Mouse (Mus musculus) cerebellum, postnatal 14 days (tissue): ENCODE data around the gene Ywhaq.
"Not testable (repeated sequence)": the region's sequence is repeated elsewhere in the genome, so short reads cannot be mapped to it uniquely, and the experiment has no call there.

ENCODE experiments used
- DNase-seq, 2 experiments: peaks; one replicate each; pipeline ENCODE4 v3.0.0; 2021; ENCODE audit warnings: mixed read lengths in 2 of 2

The Ywhaq gene

DNA sequence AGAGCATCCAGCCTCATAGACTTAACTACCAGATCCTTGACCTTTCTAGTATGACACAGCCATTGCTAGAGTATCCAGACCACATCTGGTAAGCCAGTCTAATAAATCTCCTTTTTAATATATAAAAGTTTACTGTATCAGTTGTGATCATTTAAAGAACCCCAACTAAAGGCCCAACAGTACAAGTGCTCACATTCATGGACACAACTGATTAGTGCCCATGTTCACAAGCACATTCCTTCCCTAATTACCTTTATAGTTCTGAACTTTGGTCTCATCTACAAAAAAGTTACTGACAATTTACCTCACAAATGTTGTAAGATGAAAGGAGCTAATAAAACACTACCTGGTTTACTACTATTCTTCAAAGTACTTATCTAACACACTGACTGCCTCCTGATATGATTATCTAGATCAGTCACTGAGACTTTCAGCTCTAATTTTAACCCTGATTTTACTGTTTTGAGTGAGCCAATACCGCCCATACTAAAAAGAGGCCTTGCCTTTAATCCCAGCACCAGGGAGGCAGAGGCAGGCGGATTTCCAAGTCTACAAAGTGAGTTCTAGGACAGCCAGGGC lies 8.6 kb downstream of the Ywhaq start:
- DNase-seq: no peak

DNA sequence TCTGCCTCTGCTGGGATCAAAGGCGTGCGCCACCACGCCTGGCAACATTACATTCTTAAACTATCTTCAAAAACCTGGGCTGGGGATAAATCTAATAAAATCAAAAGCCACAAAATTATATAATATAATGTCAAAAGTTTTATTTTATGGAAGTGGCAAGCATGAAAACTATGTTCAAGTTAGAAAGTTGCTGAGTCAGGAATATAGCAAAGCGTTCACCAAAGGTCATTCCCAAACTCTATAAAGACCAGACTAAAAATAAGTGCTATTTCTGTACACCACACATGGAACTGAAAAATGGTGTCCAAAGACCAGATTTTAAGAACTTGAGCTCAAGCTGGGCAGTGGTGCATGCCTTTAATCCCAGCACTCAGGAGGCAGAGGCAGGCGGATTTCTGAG lies 14.7 kb downstream of the Ywhaq start:
- DNase-seq: no peak

DNA sequence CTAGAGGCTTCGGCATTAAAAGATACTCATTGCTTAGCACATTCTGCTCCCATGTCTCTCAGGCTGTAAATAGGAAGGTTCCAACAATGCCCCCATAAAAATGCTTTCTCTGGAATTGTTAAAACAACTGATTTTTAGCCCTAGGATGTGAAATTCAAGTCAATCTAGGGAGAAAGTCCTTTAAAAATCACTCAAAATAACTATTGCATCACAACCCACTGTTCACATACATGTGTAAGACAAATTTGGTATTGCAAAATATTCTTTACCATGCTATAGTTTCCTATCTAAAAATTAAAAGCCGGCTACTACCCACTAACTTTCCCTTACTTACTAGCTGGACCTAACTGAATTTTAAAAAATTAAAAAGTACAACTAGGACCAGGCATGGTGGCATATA lies 31.2 kb downstream of the Ywhaq start:
- DNase-seq: no peak

DNA sequence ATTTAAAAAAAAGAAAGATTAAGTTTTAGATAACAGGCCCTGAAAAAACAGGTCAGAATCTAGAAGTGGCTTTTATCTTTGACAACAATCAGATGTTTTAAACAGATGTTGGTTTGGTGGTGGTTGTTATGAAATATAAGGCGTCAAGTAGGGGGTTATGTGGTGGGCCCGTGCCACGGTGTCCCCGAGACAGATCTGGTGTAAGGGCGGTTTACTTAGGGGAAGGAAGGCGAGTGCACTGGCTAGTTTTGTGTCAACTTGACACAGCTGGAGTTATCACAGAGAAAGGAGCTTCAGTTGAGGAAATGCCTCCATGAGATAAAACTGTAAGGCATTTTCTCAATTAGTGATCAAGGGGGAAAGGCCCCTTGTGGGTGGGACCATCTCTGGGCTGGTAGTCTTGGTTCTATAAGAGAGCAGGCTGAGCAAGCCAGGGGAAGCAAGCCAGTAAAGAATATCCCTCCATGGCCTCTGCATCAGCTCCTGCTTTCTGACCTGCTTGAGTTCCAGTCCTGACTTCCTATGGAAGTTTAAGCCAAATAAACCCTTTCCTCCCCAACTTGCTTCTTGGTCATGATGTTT lies 38.6 kb downstream of the Ywhaq start:
- DNase-seq: not testable (repeated sequence)

DNA sequence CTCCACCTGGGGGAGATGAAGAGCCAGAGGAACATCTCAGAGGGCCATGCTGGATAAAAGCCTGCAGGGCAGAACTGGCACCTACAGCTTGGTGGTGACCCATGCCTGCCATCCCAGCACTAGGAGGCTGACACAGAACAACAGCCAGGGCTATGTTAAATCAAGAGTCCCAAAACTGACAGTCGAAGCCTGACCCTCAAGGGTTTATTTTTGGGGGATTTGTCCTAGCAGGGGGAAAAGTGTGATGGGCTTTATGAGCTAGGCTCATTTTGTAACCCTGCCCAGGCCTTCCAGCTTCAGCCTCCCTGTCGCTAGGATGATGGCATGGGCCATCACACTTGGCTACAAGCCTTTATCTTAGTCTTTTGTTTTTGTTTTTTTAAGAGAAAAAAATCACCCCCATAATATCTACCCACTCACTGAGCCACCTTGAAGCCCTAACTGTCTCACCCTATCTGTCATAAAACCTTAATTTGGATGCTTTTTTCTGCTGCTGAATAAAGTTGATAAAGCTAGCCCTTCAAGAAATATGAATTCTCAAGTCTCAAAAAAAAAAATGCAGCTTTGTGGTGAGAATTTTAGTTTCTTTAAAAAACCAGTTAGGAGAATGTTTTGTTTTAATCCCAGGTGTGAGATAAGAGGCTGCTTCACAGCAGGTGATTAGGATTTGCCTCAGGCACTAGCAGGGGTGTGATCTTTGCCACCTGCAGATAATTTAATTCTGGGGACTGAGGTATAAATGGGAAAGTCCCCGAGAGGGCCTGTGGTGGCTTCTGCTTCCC lies 41.9 kb downstream of the Ywhaq start:
- DNase-seq: no peak

DNA sequence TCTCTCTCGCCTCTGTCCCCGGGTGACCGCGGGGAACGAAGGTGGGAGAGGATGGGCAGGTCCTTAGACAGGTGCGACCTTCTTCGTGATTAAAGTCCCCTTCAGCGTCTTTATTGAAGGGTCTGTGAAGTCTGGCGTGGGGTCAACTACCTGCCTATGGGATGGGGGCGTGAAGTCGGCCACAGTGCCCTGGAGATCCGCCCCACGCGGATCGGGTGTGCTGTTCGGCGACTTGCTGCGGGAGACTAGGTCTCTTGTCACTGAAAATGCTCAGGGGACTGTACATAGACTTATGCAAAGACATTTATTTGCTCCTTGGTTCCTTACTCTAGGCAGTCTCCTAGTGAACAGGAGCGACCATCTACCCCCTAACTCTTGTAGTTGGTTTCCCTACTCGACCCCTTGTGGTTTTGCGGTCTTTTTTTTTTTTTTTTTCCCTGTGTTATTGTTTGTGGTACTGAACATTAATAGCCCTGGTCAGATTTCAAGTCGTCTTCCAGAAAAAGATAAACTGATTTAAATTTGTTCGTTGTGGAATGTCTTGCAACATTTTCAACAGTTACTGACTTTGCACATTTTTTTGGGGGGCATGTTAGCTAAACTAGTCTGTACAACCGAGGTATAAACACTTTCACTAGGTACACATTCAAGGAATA lies 43.5 kb downstream of the Ywhaq start:
- DNase-seq: no peak

DNA sequence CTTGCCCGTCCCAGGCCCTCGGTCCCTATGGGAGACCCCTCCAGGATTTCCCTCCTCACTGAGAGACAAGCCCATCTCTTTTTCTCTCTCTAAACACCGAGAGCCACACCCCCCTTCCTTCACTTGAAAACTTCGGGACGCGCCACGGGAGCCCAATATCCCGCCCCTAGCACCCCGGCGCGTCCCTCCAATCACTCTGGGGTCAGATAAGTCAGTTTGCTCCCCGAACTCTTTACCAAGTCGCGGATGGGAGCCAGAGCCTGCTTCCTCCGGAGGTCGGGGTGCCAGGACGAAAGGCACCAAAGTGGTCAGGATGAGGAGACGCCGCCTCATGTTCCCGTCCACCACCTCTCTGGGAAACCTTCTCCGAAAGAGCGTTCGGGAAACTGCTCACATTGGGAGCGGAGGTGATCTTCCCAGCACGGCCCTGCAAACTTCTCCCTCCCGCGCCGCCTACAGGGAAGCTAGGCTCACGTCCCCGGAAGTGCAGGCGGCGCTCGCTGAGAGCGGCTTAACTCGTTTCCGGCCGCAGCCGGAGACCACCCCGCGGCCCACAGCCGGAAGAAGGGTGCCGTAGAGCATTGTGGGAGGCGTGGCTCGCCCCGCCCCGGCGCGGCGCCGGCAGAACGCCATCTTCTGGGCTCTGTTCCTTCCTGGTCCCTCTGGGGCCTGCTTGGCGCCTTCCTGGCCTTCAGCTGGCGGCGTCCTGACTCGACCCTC lies 44.2 kb downstream of the Ywhaq start, which contains the start of gene Adam17:
Gene Adam17, minus strand, starts transcription at position 533 of the 720 bp plus-strand sequence.
- DNase-seq: peak; percentile 98

DNA sequence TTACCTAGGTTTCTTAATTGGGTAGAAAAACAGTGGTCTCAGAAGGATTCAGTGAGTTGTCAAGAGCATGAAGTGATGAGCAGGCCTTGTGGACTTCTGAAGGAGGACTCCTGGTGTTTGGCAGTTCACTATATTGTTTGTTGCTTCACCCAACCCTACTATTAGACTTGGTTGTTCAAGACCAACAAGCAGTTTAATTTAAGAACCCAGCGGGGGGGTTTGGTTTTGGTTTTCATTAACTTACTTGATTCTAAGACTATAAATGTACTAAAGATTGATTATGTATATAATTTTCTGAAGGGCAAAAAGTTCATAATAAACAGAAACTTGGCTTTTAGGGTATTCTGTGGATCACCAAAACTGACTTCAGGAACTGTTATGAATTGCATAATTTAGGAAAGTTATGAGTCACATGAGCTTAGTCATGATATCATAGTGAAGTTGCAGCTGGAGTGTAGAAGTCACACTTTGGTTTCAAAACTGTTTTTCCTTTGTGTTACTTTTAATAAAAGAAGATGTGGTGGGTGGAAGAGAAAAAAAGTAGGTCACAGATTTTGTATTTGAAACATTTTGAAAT lies 47.3 kb downstream of the Ywhaq start:
- DNase-seq: no peak

DNA sequence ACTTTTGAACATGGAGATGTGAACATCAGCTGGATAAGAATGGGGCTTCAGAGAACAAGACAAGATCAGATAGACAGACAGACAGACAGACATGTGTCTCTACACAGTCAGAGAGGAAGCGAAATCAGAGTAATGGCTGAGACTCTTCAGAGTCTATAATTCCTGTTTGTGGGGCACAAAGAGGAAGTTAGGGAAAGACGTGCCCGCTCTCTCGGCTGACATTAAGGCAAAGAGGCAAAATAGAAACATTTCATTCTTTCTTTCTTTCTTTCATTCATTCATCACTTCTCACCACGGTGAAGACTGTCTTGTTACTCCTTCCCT lies 48.4 kb downstream of the Ywhaq start:
- DNase-seq: no peak

DNA sequence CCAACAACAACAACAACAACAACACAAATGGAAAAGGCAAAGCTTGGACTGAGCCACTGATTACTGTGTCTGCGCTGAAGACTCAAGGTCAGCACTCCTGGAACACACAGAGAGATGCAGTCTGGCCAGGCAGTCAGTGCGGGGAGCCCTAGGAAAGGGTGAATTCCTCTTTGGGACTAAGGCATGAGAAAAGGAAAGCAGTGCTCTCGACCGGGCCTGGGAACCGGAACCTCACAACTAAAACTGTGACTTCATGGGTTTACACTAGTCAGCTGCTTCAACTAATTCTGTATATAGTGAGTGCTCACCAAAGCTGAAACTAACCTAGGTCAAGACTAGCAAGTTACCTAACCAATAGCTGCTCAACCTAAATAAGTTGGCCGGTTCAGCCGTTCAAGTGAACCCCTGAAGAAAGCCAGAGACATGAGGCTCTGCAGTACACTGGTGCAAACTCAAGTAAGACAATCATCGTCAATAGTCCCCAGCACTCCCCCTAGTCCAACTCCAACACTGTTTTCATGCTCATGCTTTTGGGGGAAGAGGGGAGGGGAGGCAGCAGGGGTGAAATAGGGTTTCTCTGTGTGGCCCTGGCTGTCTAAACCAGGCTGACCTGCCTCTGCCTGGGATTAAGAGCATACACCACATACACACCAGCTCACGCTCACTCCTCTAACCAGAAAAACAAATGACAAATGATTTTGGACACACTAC lies 48.9 kb downstream of the Ywhaq start:
- no peak for DNase-seq

DNA sequence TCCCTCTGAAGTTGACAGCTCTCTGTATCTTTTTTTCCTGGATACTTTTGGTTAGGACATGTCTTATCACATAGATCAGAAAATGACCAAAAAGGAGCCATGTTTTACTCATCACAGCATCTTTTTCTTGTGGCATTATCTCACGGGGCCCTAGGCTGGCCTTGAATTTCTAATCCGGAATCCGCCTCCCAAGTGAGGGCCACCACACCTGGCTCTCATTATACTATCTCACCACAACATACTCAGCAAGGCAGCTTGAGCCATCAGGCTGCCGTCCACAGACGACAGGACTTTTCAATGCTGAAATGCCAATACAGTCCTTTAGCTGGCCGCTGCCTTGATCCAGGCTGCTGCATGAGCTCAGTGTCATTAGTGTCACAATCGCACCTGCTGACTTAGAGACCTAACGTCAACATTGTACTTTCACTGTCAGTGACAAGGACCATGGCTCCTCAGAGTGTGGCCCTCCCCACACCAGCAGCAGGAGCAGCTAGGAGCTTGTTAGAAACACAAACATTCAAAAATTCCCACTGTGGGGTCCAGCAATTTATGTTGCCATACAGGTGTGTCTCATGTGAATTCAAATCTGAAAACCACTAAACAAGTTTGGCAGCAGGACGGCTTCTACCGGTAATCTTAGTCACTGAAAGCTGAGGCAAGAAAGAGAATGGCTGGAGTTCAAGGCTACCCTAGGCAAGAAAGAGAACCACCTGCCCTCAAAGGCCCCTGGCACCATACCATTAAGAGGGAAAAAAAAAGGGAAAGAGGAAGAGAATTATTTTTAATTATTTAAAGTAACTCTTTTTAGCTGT lies 52.6 kb downstream of the Ywhaq start:
- DNase-seq: no peak

DNA sequence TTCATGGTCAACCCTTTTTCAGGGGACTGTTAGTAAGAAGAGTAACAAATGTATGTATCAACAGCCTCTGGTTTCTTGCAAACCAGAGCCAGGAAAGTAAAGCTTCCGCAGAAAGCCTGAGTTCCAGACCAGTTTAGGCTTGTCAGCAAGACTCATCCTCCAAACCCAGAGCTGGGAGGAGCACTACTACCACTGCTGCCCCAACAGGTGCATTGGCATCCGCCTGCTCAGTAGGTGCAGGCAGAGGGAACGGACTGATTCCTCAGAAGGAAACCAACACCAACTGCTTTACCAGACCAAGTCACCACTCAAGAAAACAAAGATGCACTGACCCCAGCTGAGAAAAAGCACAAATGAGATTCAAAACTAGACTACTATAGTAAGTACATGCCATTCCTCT lies 54.2 kb downstream of the Ywhaq start:
- DNase-seq: no peak

DNA sequence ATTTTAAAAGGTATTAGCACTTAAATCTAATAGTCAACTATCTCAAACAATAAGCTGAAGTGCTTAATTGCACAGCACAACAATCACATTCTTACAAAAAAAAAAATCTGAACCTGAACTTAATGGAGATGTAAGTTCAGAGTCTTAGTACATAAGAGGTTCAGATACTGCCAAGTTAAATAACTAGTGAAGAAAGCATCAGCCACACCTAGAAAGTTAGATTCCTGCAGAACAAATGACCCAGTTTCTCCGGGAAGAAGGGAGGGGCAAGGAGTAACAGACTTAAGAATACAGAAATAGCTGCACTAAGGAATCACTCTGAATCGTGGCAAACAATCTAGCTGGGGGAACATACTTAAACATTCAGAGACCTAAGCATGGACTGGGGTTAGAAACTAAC lies 54.8 kb downstream of the Ywhaq start:
- no peak for DNase-seq

DNA sequence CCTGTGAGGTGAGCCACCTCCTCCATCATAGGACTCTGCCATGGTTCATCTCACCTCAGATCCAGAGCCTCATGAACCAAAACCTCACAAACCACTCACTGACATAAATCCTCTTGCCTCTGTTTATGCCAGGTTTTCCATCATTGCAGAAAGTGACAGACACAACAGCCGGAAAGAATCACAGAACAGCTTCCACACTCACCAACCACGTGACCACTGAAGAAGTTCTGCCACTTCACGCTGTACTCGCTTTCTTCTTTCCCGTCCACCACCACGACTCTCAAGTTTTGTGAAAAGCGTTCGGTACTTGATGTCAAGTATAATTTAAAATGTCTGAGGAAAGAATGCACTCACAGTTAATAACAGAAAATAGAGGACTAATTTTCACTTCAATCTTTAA lies 63.8 kb downstream of the Ywhaq start:
- no peak for DNase-seq

DNA sequence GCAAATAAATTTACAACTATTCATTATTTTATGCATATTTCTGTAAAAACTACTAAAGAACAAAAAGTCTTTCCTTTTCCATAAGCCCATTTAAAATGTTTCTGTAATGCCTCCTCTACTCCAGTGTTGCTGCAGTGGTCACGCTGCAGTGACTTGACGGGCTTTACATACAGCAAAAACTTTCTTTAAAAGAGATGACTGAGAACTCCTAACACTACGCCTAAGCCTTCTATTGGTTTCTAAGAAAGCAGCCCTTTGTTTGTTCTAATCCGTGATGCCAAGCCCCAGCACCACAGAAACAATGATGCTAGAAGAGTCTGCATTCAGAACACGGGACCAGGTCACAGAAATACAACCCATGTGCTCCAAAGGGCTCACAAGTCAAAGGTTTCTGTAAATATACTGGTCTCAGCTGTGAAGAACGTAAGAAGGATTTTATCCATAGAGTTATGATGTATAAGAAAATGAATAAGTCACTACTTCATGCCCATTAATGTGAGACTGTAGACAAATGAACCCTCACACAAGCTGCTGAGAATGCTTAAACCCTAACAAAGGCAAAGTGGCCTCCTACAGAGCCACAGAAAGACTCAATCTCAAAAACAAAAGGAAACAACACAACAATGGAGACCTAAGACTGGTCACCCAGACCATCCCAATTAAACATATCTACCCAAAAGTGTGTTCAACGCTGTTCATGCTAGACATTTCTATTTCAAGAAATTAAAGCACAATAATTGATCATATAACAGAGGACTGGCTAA lies 67.1 kb downstream of the Ywhaq start:
- no peak for DNase-seq

DNA sequence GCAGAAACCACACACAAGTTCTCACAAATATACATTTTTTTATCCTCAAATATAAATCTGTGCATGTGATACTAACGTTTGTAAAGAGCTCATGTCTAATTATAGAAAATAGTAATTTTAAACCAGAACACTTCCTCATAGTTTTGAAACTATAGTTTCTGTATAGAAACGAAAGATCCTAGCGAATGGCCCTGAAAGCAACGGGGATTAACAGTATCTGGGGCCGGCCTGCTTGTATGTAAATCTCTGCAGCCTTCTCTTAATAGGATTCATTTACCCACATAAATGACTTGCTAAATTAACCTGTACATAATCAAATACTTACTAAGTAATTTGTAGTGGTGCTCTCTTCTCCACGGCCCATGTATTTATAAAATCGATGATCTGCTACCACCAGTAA lies 70.5 kb downstream of the Ywhaq start:
- DNase-seq: no peak

DNA sequence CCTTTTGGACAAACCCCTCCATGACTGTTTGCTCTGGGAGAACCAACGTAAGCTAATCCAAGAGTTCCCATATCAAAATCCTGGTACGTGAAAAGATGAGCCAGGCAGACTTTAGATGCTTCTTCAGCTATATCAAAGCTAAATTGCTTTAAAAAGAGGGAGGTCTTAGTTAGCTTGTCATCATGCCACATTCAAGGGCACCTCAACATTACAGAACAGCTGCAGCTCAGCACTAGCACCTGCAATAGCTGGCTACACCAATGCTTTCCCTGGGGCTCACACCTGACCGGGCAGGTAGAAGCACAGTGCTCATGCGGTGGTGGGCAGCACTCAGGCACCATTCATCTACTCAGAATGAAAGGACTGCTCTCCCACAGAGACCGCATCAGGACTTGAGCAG lies 76.8 kb downstream of the Ywhaq start:
- DNase-seq: no peak
